Mouse (Mus musculus) spleen, adult 2 months (tissue): ENCODE measurements around the gene Col4a3.

Source experiments
- CTCF ChIP-seq: fragments of 200-500 bp; IDR thresholded peaks from 2 replicates; pipeline ENCODE4 v1.5.1; 2011; ENCODE audit warnings: mild to moderate bottlenecking, inconsistent platforms; ENCODE audit not compliant: insufficient read depth, insufficient read length, insufficient replicate concordance; ENCODE audit errors: extremely low read depth
- POLR2A ChIP-seq: fragments of 200-500 bp; IDR thresholded peaks from 2 replicates; pipeline ENCODE4 v1.6.1; 2011; ENCODE audit warnings: low read depth, low read length, inconsistent platforms

GRCm38 (mm10) chr1:82641316-82641987, 54.7 kb downstream of the Col4a3 start:
- TF ChIP-seq CTCF (peak; percentile 77; the same call in 1 of the 2 replicates), POLR2A (no peak)
